Mouse (Mus musculus): ENCODE results near the gene Polr2g.

GRCm38 (mm10) chr19:8837251-8837791, 38.9 kb upstream of the Polr2g start, which contains the start of gene Bscl2:
- TF ChIP-seq CTCF (IDR thresholded peaks at IDR 0.05; ENCODE audit: control insufficient read depth, insufficient read depth, insufficient read length) (no peak), MAX (IDR thresholded peaks at IDR 0.05) (no peak), USF1 (IDR thresholded peaks at IDR 0.05; ENCODE audit: low read depth) (no peak), MYOG (IDR thresholded peaks at IDR 0.05; ENCODE audit: control insufficient read depth, extremely low read depth, insufficient read length) (no peak), MYOD1 (IDR thresholded peaks at IDR 0.05; ENCODE audit: control insufficient read depth, insufficient read length, low read depth) (no peak)

All from C2C12 (cell line).